Mouse (Mus musculus): ENCODE data around the gene Ptpre. TPM values are rescaled to one million over a fixed set of nuclear protein-coding genes. Genes with fewer than 3 reads are reported as not detected.

Ptpre gene
- polyA plus RNA-seq (2015; fragmentation: Nextera tagmentation; extraction: Ambion mirVana) = 2.0 and 2.7 TPM in 2 replicates

GRCm38 (mm10) chr7:135537341-135537901 lies at the start of gene Ptpre:
Ptpre (plus strand) TSS chr7:135537481.

DNA sequence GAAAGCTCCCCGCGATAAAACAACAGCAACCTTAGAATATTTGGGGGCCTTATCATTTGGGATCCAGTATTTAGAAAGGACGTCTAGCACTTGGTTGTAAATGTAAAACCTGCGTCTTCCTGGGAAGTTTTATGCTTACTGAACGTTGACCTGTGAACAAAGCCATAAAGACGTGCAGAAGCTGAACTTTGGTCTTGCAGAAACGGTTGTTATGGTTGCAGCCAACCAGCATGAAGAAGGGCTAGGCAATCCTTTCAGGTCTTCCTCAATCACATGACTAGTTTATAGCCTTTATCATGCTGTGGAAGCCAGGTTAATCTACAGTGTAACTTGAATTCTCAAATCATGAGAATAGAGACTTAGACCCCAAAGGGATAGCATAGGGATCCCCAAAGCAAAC lies 8.8 kb upstream of the Ptpre start, which contains the start of gene Clrn3:
TSS of gene Clrn3 (minus strand) at position 140 of the 400 bp plus-strand sequence.

GRCm38 (mm10) chr7:135715642-135716444 lies 178.6 kb downstream of the Ptpre start, which contains the start of gene Mki67:
Mki67 (minus strand) TSS chr7:135716361.

Small RNA genes within 50 kb of the gene (microRNA-seq; reads per million reads assigned to microRNA genes)
- gene Mir1962 (ENCODE audit: borderline replicate concordance, insufficient number of aligned reads) = not detected

Other genes with a start within 250 kb of the Ptpre start
- gene Foxi2, start 127.2 kb upstream of the Ptpre start, polyA plus RNA-seq (2015; fragmentation: Nextera tagmentation; extraction: Ambion mirVana) = 0.11 TPM in 1 of 2 replicates, not detected in the other
- gene Clrn3, start 8.8 kb upstream of the Ptpre start, polyA plus RNA-seq (2015; fragmentation: Nextera tagmentation; extraction: Ambion mirVana) = 0.24 TPM in 1 of 2 replicates, not detected in the other
- 10.5 and 11.0 TPM in 2 replicates for gene Mki67, start 178.9 kb downstream of the Ptpre start, polyA plus RNA-seq (2015; fragmentation: Nextera tagmentation; extraction: Ambion mirVana)

All from adrenal gland, postnatal 0 days (tissue).